Mouse (Mus musculus) limb, embryonic 12.5 days (tissue): Measurements from ENCODE around the gene Mmd2. TPM values are rescaled to one million over a fixed set of nuclear protein-coding genes. Genes with fewer than 3 reads are reported as not detected.

ENCODE experiments used
- ATAC-seq: fragments of 200-750 bp; cut with Nextera tagmentation; 2 replicates; pipeline ENCODE4 v1.8.0; 2017; ENCODE audit warnings: low read depth, moderate TSS enrichment; ENCODE audit not compliant: insufficient number of reproducible peaks, insufficient read depth, low FRiP score, low TSS enrichment
- H3K27ac ChIP-seq: fragments of 300-500 bp; sonication (generic); 2 replicates; pipeline ENCODE4 v1.5.1; 2016; ENCODE audit warnings: mild to moderate bottlenecking, moderate library complexity
- H3K27me3 ChIP-seq: fragments of 300-500 bp; sonication (generic); 2 replicates; pipeline ENCODE4 v1.6.1; 2016; ENCODE audit warnings: mild to moderate bottlenecking, moderate library complexity
- H3K36me3 ChIP-seq: fragments of 300-500 bp; sonication (generic); 2 replicates; pipeline ENCODE4 v1.6.1; 2016; ENCODE audit warnings: mild to moderate bottlenecking, moderate library complexity
- H3K4me1 ChIP-seq: fragments of 300-500 bp; sonication (generic); replicated peaks from 2 replicates; pipeline ENCODE4 v1.6.1; 2016
- H3K4me2 ChIP-seq: fragments of 300-500 bp; sonication (generic); 2 replicates; pipeline ENCODE4 v1.6.1; 2016; ENCODE audit warnings: mild to moderate bottlenecking, moderate library complexity
- H3K4me3 ChIP-seq: fragments of 300-500 bp; sonication (generic); replicated peaks from 2 replicates; pipeline ENCODE4 v1.5.1; 2016; ENCODE audit warnings: mild to moderate bottlenecking
- H3K9ac ChIP-seq: fragments of 300-500 bp; sonication (generic); replicated peaks from 2 replicates; pipeline ENCODE4 v1.6.1; 2016; ENCODE audit warnings: mild to moderate bottlenecking, moderate library complexity
- H3K9me3 ChIP-seq: fragments of 300-500 bp; sonication (generic); 2 replicates; pipeline ENCODE4 v1.6.1; 2016; ENCODE audit warnings: mild to moderate bottlenecking, moderate library complexity
- WGBS: fragments of 180-500 bp; shearing (Covaris S2); methylation state at CpG from one replicate; pipeline ENCODE4 v1.1.7; 2016; 5-methylcytosine and 5-hydroxymethylcytosine counted together
- polyA plus RNA-seq: library from polyadenylated mRNA; unstranded; fragments of >200 nt; fragmentation: Nextera tagmentation; extraction: Ambion mirVana; gene quantifications from 2 replicates; pipeline ENCODE4 v1.2.1, GENCODE M21; 2016

Gene Mmd2
- polyA plus RNA-seq: 1.2 and 1.3 TPM in 2 replicates

DNA sequence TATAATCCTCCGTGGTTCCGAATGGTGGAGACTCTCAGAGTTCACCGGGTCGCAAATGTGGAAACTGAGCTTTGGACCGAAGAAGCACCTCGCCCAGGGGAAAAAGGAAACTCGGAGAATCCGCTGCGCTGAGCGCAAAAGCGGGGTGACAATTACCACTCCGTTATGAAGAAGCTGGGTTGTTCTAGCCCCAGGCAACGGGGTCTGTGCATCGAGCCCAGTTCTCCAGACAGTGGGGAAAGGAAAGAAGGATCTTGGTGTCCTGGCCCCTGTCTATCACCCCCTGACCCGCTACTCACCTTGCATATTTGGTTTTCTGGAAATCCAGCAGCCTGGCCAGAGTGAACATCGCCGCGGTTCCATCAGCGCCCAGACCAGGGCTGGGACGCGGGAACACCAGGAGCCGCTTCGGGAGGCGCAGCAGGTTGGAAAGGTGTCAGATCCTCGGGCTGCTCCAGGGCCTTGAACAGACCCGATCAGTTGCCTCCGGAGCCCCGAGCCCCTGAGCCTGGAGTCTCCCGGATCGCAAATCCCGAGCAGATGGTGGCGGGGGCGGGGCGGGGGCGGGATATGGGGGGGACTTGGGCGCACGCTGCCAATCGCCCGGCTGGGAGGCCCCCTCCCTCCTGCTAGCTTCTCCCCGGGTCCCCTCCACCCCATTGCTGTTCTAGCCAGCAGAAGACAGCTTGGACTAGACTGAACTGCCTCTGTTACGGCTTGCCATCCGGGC lies at the start of gene Mmd2:
Gene Mmd2 (minus strand): TSS at position 542 of the 730 bp plus-strand sequence.
- peaks cover 37% of the 10 kb centered on the region for H3K27me3 ChIP-seq
- peak within 1 kb of the TSS; percentile 45 for H3K4me3 ChIP-seq
- peak within 1 kb of the TSS; percentile 58 for H3K9ac ChIP-seq
- H3K4me1 ChIP-seq: peaks cover 9% of the 10 kb centered on the region; the same call in 1 of the 2 replicates
- no peaks in the 10 kb centered on the region for H3K9me3 ChIP-seq
- H3K27ac ChIP-seq: no peak within 1 kb of the TSS
- peak within 1 kb of the TSS; percentile 84 for H3K4me2 ChIP-seq
- ATAC-seq: peak; percentile 80
- H3K36me3 ChIP-seq: no peaks in the 10 kb centered on the region
- 3% methylated on average over 40 of the region's 42 CpGs for WGBS

DNA sequence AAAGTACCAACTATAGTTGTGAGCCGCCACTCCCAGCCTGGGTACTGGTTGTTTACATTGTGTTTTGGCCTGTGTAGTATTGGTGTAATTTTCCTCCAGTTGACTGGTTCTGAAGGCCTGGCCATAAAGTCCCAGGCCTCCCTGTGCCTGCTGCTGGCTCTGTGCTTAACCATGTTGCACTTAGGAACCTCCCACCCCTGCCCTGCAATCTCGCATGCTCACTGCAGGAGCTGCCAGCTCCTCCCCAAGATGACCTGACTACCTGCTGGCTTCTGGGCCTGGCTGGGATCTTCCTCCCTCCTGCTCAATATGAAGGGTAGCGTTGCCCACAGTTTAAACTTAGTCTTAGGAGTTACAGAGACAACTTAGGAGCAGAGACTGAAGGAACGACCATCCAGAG lies 43.7 kb upstream of the Mmd2 start:
- no peaks in the 10 kb centered on the region for H3K9me3 ChIP-seq
- no peaks in the 10 kb centered on the region for H3K27me3 ChIP-seq
- ATAC-seq: no peak
- H3K27ac ChIP-seq: no peak overlapping the region
- no peak overlapping the region for H3K4me3 ChIP-seq
- WGBS: 64% methylated on average over 4 of the region's 4 CpGs
- H3K4me1 ChIP-seq: peaks cover 13% of the 10 kb centered on the region; the same call in 1 of the 2 replicates
- H3K36me3 ChIP-seq: peaks cover 36% of the 10 kb centered on the region
- H3K9ac ChIP-seq: no peak overlapping the region
- H3K4me2 ChIP-seq: no peak overlapping the region

DNA sequence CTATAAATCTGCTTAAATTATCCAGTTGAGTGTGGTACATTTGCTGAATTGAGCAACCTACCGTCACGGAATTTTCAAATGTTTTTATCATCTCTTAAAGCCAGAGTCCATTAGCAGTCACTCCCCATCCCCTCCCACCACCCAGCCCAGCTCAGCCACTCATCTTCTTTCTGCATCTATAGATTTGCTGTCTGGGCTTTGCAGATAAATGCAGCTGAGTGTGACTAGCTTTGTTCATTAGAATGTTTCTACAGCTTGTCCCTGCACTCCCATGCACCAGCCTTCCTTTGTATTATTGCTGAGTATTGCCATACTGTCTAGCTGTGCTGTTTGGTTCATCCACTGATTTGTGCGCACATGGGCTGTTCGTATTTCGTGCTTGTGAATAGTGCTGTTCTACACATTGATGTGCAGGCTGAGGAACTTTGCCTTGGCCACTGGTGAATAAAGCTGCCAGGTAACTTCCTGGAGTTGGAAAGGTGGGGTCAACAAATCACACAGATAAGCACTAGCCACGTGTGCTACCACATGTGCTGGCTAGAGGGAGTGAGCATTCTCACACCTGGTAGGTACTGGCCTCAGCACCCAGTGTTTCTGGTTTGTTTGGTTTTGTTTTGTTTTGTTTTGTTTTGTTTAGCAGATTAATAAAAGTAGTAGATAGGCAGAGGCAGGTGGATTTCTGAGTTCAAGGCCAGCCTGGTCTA lies 42.3 kb upstream of the Mmd2 start:
- WGBS: 72% methylated on average over 6 of the region's 6 CpGs
- H3K36me3 ChIP-seq: peaks cover 28% of the 10 kb centered on the region
- no peak overlapping the region for H3K9ac ChIP-seq
- no peak overlapping the region for H3K27ac ChIP-seq
- peaks cover 13% of the 10 kb centered on the region; the same call in 1 of the 2 replicates for H3K4me1 ChIP-seq
- no peaks in the 10 kb centered on the region for H3K27me3 ChIP-seq
- H3K4me2 ChIP-seq: no peak overlapping the region
- ATAC-seq: no peak
- no peaks in the 10 kb centered on the region for H3K9me3 ChIP-seq
- no peak overlapping the region for H3K4me3 ChIP-seq

DNA sequence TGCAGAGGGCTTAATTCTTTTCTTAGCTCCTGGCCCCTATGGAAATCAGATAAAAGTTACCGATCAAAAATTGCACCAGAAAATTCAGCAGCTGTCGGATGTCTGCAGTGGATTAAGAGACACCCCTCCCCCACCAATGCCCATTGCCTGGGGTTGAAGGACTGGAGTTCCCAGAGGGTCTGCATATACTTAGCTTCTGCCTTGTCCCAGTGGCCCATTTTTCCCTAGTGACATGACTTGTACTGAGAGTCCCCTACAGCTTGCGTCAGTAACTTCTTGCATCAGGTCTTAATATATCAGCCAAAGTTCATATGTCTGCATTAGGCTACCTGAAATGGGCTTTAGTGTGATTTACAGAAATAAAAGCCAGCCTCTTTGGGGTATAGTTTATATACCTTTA lies 41.8 kb upstream of the Mmd2 start:
- WGBS: 58% methylated on average over 3 of the region's 3 CpGs
- no peak overlapping the region for H3K9ac ChIP-seq
- no peaks in the 10 kb centered on the region for H3K9me3 ChIP-seq
- no peak overlapping the region for H3K4me2 ChIP-seq
- H3K36me3 ChIP-seq: peaks cover 23% of the 10 kb centered on the region
- no peak overlapping the region for H3K4me3 ChIP-seq
- peak overlapping the region; percentile 47 for H3K27ac ChIP-seq
- H3K4me1 ChIP-seq: peaks cover 13% of the 10 kb centered on the region; the same call in 1 of the 2 replicates
- no peak for ATAC-seq
- no peaks in the 10 kb centered on the region for H3K27me3 ChIP-seq

DNA sequence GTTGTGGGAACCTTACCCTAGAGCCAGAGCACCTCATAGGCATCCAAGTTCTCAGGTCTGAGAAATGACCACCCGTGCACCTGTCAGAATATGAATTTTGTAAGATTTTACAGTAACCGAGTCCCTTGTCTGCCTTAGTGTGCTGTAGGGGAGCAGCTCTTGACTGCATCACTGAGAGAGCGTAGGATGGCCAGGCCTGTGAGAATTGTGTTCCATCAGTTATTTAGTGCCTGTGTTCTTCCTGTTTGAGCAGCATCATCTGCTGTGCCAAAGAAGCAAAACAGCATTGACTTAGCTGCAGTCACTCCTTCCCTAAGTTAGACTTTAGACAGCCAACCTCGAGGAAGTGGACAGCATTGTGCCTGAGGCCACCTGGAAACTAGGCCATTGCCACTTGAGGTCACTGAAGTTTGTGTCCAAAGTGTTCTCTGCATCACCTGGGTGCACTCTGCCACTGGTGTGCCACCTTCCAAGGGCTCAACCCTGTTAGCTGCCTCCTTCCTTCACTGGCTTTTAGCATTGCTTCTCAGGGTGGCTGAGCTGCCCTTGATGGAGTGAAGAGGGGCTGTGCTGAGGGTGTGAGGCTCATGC lies 41.0 kb upstream of the Mmd2 start:
- peak overlapping the region; percentile 47; the same call in 1 of the 2 replicates for H3K27ac ChIP-seq
- ATAC-seq: no peak
- 90% methylated on average over 4 of the region's 4 CpGs for WGBS

DNA sequence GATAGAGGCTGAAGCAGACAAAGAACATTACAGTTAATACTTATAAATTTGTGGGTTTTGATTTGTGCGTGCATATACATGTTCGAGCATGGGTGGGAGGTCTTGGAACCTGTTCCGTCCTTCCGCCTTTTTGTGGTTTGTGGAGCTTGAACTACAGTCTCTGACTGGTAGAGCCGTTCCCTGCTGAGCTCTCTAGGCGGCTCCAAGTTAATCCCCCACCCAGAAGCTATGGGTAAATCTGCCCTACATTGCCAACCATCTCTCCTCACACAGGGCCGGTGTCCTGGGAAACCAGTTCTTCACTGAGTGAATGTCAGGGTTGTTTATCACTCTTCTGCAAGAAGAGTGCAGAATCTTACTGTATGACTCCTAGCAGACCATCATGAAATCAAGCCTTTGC lies 39.6 kb upstream of the Mmd2 start:
- Histone ChIP-seq H3K4me1 (peaks cover 13% of the 10 kb centered on the region; the same call in 1 of the 2 replicates), H3K27ac (no peak overlapping the region), H3K4me3 (no peak overlapping the region), H3K27me3 (no peaks in the 10 kb centered on the region), H3K4me2 (no peak overlapping the region), H3K36me3 (peaks cover 28% of the 10 kb centered on the region), H3K9ac (no peak overlapping the region), H3K9me3 (no peaks in the 10 kb centered on the region)
- no peak for ATAC-seq
- 77% methylated on average over 7 of the region's 7 CpGs for WGBS

More for the DNA sequence above, 41.0 kb upstream of the Mmd2 start:
- peaks cover 13% of the 10 kb centered on the region; the same call in 1 of the 2 replicates for H3K4me1 ChIP-seq
- H3K4me2 ChIP-seq: no peak overlapping the region
- H3K36me3 ChIP-seq: peaks cover 21% of the 10 kb centered on the region
- H3K9ac ChIP-seq: 0 out of 2 replicates have a peak overlapping the region, but pooled peaks have one; percentile 23
- no peaks in the 10 kb centered on the region for H3K27me3 ChIP-seq
- no peak overlapping the region for H3K4me3 ChIP-seq
- no peaks in the 10 kb centered on the region for H3K9me3 ChIP-seq

DNA sequence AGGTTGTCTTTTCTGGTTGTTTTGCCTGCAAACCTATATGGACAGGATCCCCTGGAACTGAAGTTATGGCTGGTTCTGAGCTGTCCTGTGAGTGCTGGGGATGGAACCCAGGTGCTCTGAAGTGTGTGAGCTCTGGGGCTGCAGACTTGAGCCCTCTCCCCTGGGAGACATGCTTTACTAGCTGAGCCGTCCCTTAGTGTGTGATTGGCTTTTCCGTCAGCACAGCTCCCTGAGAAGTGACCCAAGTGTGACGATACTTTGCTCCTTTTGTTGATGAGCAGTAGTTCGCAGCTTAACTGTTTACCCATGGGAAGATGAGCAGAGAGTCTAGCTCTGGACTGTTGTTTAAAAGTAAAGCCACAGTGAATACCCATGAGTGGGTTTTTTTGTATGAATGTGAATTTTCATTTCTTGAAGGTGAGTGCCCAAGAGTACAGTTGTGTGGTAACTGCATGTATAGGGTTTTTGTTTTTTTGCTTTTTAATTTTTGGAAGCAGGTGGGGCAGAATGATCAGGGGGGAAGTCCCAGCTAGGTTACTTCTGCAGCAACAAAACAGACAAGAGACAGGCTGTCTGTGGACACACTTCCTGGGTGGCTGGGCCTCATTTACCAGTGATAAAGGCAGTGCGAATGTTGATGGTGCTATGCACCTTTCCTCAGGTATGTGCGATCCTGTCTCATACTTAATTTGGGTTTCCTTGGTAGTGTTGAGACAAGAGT lies 32.9 kb upstream of the Mmd2 start:
- Histone ChIP-seq H3K9ac (no peak overlapping the region), H3K9me3 (no peaks in the 10 kb centered on the region), H3K4me2 (no peak overlapping the region), H3K4me1 (no peaks in the 10 kb centered on the region), H3K4me3 (no peak overlapping the region), H3K27me3 (no peaks in the 10 kb centered on the region), H3K27ac (no peak overlapping the region), H3K36me3 (peaks cover 67% of the 10 kb centered on the region)
- WGBS: 90% methylated on average over 6 of the region's 6 CpGs
- no peak for ATAC-seq

DNA sequence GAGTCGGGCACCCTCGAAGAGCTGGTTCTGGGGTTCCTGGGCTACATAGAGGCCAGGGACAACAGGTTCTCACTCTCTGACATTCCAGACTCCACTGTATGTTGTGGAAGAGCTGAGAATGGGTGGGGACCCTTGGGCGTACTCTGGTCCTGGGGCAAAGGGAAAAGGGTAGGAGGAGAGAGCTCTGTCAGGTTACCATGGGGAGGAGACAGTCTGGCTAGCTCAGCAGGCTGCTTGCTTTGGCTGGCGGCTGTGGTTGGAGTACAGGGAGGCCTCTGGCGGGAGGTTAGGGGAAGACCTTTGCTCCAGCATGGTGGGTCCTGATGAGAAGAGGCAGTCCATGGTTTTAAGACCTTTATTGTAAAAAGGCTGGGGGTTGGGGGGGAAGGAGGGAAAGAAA lies 31.5 kb upstream of the Mmd2 start:
- Histone ChIP-seq H3K36me3 (peaks cover 80% of the 10 kb centered on the region), H3K27ac (no peak overlapping the region), H3K4me1 (no peaks in the 10 kb centered on the region), H3K4me2 (no peak overlapping the region), H3K27me3 (no peaks in the 10 kb centered on the region), H3K9ac (no peak overlapping the region), H3K4me3 (no peak overlapping the region), H3K9me3 (no peaks in the 10 kb centered on the region)
- ATAC-seq: no peak
- 86% methylated on average over 5 of the region's 5 CpGs for WGBS

DNA sequence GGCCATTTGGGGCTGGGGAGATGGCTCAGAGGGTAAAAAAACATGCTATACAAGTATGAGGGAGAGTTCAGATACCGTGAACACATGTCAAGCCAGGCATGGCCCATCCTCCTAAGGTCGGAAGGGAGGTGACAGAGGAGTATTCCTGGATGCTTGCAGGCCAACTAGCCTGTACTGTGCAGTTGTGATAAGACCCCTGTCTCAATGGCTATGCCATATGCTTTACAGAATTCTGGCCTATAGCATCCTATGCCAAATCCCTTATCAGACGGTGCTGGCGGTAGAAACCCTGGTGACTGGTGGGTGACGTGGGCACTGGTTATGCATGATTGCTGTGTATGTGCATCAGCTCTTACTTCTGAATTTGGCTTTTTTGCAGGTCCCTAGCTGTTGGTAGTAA lies 29.2 kb upstream of the Mmd2 start:
- Histone ChIP-seq H3K4me2 (no peak overlapping the region), H3K4me1 (no peaks in the 10 kb centered on the region), H3K27me3 (no peaks in the 10 kb centered on the region), H3K9ac (no peak overlapping the region), H3K4me3 (no peak overlapping the region), H3K9me3 (no peaks in the 10 kb centered on the region), H3K27ac (no peak overlapping the region), H3K36me3 (peaks cover 85% of the 10 kb centered on the region)
- 94% methylated on average over 5 of the region's 5 CpGs for WGBS
- ATAC-seq: no peak

DNA sequence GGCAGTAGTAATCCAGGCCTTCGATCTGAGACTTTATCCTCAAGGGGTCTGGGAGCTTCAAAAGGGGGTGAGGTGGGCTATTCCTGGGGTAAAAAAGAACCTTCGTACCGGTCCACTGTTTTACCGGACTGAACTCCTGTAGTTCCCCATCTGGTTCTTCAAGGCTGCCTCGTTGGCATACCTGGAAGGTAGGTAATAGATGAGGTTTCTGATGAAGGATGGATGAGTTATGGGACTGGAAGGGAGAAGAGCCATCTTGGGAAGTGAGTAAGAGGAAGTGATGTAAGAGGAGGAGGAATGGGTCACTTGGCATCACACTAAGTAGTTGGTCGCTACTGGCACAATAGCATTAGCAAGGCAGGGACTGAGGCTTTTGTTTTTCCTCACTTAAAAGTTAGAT lies 21.6 kb upstream of the Mmd2 start:
- peaks cover 12% of the 10 kb centered on the region for H3K4me1 ChIP-seq
- H3K27me3 ChIP-seq: no peaks in the 10 kb centered on the region
- no peak for ATAC-seq
- peak overlapping the region; percentile 89 for H3K9ac ChIP-seq
- peaks cover 30% of the 10 kb centered on the region for H3K36me3 ChIP-seq
- H3K4me3 ChIP-seq: peak overlapping the region; percentile 98
- peak overlapping the region; percentile 81 for H3K4me2 ChIP-seq
- 12% methylated on average over 6 of the region's 6 CpGs for WGBS
- no peak overlapping the region; the same call in 1 of the 2 replicates for H3K27ac ChIP-seq
- no peaks in the 10 kb centered on the region for H3K9me3 ChIP-seq

DNA sequence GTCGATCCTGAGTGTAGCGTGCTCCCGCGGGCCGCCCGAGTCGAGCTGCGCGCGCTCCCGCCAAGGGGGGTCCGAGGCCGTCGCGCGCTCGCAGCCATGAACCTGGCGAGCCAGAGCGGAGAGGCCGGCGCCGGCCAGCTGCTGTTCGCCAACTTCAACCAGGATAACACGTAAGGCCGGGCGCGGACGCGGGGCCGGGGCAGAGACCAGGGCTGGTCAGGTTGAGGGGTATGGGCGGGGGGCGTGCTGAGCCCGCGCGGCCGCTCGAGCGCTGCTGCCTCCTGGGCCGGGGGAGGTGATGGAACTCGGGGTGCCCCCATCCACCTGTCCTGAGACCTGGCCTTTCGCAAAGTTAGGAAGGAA lies 21.0 kb upstream of the Mmd2 start:
- Histone ChIP-seq H3K4me2 (peak overlapping the region; percentile 81), H3K4me1 (peaks cover 12% of the 10 kb centered on the region), H3K27me3 (no peaks in the 10 kb centered on the region), H3K9me3 (no peaks in the 10 kb centered on the region), H3K27ac (peak overlapping the region; percentile 83), H3K36me3 (peaks cover 25% of the 10 kb centered on the region), H3K4me3 (peak overlapping the region; percentile 98), H3K9ac (peak overlapping the region; percentile 89)
- WGBS: under 1% methylated on average over 41 of the region's 41 CpGs
- peak; percentile 77 for ATAC-seq
